Mouse (Mus musculus): ENCODE data around the gene Mboat7.
"Not testable (repeated sequence)": the region's sequence is repeated elsewhere in the genome, so short reads cannot be mapped to it uniquely, and the experiment has no call there.

Gene Mboat7

DNA sequence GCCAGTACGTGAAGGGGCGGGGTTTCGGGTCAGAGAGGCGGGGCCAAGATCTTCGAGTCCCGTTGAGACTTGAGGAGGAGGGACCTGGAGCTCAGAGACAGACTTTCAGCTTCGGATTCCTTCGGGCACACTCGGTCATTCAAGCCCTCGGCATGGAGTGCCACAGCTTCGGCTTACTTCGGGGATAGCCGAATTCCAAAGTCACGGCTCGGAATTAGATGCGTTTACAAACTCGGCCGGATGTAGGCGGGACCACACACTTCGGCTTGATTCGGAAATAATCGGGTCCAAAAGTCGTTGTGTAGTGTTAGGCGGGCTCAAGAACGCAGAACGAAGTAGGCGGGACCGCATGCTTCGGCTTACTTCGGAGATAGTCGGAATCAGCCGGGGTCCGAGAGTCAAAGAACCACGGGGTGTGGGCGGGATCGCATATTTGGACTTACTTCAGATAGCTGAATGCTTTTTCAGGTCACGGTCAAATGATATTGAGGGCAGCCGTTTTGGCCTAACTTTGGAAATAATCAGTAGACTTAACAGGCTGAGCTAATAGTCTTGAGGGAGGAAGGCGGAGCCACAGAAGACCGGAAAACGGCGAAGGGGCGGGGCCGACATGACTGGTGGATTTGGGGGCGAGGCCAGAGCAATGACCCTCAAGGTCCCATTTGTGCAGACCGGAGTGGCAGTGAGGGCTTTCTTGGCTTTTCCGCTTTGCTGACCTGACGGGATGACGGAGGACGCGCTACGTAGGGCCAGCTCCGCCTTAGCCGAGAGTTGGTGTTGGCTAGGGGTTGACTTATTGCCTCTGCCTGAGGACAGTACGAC is at the start of gene Mboat7:
Mboat7 (minus strand) TSS at position 537 of the 822 bp plus-strand sequence.
- peak; percentile 97 for DNase-seq (ENCODE audit: low read depth)

DNA sequence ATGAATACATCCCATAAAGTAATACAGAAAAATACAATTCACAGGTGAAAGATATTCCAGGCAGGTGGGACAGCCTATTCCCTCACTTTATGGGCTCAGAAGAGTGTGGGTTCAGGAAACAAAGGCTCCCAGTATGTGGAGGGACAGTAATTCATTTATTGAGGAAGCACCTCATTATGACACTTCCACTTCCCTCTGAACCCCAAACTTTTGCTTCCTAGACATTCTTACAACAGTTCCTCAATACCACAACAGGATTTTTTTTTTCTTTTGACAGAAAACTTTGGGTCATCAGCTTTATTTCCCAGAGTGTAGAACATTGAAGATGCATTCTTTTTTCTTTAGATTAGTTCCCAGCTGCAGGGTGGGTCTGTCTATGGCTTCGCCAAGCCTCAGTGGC is 39.4 kb upstream of the Mboat7 start:
- DNase-seq (ENCODE audit: low read depth) = not testable (repeated sequence)

DNA sequence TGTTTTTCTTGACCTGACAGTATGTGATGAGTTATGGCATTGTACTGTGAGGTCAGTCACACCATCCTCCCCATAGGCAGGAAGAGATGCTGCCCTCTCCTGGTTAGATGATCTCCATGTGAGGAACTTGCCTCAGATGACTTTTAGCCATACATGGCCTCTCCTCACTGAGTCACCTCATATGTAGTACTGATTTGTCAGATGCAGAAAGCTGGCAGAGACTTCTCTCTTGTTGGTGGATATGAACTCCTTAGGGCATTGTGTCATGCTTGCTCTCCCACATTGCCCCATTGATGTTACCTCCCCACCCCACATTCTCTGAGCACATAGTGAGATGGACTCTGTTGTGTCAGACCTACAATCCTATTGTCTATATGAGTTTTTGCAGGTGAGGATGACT is 32.1 kb upstream of the Mboat7 start:
- not testable (repeated sequence) for DNase-seq (ENCODE audit: low read depth)

GRCm38 (mm10) chr7:3720268-3720667 is 26.9 kb upstream of the Mboat7 start, which contains the start of gene Pirb:
Gene Pirb, minus strand, starts transcription at chr7:3720391.
- not testable (repeated sequence) for DNase-seq (ENCODE audit: low read depth)

GRCm38 (mm10) chr7:3715249-3715648 is 21.9 kb upstream of the Mboat7 start:
- DNase-seq (ENCODE audit: low read depth) = no peak

GRCm38 (mm10) chr7:3712264-3712942 is 19.1 kb upstream of the Mboat7 start:
- DNase-seq (ENCODE audit: low read depth) = no peak

DNA sequence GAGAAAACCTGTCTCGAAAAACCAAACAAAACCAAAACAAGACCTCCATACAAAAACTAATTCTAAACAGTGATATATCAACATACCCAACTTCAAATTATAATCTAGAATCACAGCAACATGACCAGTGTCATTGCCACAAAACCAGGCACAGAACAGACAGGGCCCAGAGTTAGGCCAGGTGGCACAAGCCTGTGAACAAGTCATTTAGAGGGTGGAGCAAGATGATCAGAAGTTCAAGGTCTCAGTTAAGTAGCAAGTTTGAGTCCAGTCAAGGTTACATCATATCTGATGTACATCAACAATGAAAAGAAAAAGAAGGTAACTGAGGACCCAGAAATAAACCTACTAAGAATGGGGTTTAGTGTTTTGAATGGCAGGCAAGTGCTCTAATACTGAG is 15.7 kb upstream of the Mboat7 start:
- no peak for DNase-seq (ENCODE audit: low read depth)

DNA sequence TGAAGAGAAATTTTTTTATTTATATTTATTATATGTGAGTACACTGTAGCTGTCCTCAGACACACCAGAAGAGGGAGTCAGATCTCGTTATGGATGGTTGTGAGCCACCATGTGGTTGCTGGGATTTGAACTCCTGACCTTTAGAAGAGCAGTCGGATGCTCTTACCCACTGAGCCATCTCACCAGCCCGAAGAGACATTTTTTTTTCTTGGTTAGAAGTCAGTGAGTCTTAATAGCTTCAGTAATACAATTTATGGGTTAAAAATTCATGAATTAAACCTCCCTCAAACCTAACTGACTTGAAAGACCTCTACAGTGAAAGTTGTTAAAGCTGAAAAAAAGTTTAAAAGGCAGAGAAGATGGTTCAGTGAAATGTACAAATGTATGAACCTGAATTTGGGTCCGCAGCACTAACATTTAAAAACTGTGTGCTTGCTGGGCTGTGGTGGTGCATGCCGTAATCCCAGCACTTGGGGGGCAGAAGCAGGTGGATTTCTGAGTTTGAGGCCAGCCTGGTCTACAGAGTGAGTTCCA is 15.2 kb upstream of the Mboat7 start:
- not testable (repeated sequence) for DNase-seq (ENCODE audit: low read depth)

DNA sequence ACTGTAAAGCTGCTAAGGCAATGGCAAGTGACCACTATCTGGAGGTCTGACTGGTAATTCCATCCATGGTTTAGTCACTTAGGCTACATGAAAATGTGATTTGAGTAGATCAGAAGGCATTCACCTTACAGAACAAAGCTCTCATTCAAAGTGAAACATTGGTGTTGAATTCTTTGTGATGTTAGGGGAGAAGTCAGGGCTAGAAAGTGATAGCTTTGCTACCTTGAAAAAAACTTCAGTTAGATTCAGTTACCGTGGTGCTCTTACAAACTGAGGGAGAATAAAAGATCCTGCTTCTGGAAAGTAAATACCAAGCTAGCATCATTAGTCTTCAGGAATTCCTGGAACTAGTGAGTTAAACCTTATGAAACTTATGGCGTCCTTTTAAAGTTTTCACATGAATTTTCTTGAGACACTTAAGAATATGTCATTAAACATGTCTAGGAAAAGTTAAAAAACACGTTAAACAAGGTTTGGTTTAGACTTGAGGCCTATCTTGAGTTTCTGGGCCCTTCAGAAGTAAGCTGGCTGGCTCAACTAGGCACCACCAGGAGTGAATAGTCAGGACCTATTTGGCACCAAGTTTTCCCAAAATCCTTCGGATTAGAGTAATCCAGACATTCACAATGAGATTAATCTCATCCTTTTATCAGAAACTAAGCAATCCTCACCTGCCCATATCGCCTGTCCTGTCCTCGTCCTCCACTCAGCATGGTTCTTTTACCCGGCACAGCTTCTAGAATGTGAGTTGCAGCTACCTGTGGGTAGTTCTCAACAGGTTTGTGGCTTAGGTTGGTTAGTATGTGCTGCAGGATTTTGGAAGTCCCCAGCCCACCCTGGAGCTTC is 14.5 kb upstream of the Mboat7 start:
- no peak for DNase-seq (ENCODE audit: low read depth)

DNA sequence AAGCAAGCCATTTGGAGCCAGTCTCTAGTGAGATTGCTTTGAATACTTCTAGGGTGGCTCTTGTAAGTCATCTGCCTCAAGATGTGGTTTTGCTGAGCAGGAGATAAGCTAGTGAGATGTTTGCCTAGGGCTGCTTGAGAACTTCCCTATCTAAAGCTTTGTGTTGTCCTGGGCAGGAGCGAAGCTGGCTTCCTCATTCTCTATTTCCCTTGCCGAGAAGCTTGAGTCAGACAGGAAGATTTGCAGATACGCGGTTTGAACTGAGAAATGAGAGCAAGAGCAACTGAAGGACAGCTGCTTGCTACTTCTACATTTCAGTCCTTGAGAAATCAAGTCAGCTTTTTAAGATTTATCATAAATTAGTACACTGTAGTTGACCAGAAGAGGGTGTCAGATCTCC is 13.7 kb upstream of the Mboat7 start:
- no peak for DNase-seq (ENCODE audit: low read depth)

DNA sequence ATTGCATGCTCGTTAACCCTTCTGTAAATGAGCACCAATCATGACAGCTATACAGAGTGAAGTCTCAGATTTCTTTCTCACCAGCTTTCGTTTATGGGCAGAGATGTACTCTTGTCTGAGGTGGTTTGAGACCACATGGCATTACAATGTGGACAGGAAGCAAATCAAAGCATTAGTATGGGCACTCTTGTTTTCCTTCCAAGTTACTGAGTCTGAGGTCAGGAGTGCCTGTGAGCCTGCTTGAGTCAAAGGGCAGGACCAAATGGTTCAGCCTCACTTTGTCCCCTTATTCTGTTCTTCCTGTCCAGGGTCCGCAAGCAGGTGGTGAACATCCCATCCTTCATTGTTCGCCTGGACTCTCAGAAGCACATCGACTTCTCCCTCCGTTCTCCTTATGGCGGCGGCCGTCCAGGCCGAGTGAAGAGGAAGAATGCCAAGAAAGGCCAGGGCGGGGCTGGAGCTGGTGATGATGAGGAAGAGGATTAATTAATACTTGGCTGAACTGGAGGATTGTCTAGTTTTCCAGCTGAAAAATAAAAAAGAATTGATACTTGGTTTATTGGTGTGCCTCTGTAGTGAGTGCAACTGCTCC is 13.1 kb upstream of the Mboat7 start:
- no peak for DNase-seq (ENCODE audit: low read depth)

DNA sequence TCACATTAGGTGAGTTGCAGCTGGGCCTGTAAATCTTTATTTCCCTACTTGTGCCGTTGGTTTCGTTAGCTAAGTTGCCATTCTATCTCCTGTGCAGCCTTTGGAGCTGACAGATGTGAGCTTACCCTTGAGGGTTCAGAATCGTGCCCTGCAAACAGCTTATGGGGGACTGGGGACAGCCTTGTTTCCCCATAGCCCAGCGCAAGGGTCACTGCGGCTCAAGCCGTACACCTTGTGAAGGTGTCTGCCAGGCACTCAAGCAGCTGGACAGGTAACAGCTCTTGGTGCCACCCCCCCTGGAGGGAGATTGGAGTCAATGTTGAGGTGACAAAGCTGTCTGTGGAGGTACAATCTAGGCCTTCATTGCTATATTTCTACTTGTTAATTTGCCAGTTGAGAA is 12.6 kb upstream of the Mboat7 start:
- no peak for DNase-seq (ENCODE audit: low read depth)

GRCm38 (mm10) chr7:3705461-3705860 is 12.1 kb upstream of the Mboat7 start:
- DNase-seq (ENCODE audit: low read depth) = not testable (repeated sequence)

- no peak for DNase-seq (ENCODE audit: low read depth)
Observed at GRCm38 (mm10) chr7:3704475-3704874, 11.2 kb upstream of the Mboat7 start.

DNA sequence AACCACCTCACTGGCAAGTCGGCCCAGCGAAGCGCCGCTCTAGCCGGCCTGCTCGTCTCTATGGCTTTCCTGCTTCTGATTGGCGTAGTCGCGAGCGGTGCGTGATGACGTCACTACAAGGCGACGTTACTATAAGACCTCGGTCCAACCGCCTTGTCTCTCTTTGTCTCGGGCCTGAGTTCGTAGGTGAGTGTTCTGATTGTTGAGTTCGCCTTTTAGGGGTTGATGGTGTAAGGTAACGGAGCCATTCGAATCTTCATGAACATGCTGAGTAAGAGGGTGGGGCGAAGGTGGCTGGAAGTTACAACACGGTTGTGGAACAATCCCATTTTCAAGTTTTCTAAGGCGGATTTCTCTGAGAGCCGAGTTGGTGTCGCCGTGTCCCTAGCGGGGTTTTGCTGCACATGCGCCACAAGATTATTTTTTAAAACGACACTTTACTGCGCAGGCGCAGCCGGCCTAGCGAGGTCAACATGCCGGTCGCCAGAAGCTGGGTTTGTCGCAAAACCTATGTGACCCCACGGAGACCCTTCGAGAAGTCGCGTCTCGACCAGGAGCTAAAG is 10.6 kb upstream of the Mboat7 start, which contains the start of gene Rps9:
Rps9 (plus strand) TSS at position 115 of the 563 bp plus-strand sequence.
- peak; percentile 91 for DNase-seq (ENCODE audit: low read depth)

DNA sequence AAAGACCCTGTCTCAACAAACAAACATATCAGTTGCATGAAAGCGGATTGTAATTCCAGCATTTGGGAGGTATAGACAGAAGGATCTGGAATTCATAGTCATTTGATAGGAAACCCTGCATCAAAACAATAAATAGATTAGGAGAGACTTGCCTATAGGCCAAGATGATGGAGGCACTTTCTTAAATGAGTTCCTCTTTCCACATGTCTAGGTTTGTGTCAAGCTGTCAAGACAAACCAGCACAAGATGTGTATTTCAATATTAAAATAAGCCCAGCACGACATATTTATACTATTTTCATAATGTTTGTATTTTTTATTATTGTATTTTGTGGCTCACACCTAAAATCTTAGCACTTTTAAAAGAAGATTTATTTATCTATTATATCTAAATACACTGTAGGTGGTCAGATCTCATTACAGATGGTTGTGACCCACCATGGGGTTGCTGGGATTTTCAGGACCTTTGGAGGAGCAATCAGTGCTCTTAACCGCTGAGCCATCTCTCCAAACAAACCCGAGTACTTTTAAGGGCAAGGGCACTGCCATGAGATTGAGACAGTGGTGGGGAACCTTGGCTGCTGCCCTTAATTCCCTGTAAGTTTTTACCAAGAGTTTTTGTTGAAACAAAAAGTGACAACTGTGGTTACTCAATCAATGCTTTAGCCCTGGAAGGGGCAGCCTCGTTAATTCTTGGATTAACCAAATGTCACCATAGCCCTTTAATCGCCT is 10.0 kb upstream of the Mboat7 start:
- DNase-seq (ENCODE audit: low read depth) = no peak

- DNase-seq (ENCODE audit: low read depth) = no peak
Observed at GRCm38 (mm10) chr7:3698471-3698870, 5.1 kb upstream of the Mboat7 start.

DNA sequence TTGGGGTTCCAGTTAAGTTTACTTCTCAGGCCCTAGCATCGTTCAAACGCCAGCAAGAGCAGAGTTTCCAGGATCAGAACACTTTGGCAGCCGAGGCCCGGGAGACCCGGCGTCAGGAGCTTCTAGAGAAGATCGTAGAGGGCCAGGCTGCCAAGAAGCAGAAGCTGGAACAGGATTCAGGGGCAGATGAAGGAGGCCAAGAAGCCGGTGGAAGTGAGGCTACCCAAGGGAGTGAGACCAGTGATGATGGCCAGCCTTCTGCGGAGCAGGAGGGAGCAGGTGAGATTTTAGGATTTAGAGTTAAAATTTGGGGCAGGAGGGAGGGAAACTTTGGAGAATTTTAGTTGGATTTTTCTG is 1.6 kb upstream of the Mboat7 start:
- not testable (repeated sequence) for DNase-seq (ENCODE audit: low read depth)

- peak; percentile 68 for DNase-seq (ENCODE audit: low read depth)
Observed at GRCm38 (mm10) chr7:3694076-3694948, 989 bp upstream of the Mboat7 start.

DNA sequence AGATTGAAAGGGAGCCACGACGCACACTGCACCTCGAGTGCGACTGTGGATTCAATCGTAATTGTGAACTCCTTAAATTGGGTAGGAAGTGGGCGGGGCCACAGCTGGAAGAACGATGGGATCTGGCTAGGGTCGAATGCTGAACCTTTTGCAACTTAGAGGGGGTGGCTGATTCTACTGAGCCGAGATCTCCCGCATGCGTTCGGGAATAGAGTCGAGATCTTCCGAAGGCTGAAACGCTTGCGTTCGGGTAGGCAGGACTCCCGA is 419 bp upstream of the Mboat7 start:
- no peak for DNase-seq (ENCODE audit: low read depth)

Measured in c-Kit-positive CD71-positive TER-119-negative erythroid progenitor cells, embryonic 14.5 days (primary cell).